Mouse (Mus musculus): ENCODE data around the gene Ctnnb1. TPM values are rescaled to one million over a fixed set of nuclear protein-coding genes. Genes with fewer than 3 reads are reported as not detected.
"Not testable (repeated sequence)": the region's sequence is repeated elsewhere in the genome, so short reads cannot be mapped to it uniquely, and the experiment has no call there.

Gene Ctnnb1
- polyA plus RNA-seq, 1 experiment from 2014 or later, result 483 TPM

DNA sequence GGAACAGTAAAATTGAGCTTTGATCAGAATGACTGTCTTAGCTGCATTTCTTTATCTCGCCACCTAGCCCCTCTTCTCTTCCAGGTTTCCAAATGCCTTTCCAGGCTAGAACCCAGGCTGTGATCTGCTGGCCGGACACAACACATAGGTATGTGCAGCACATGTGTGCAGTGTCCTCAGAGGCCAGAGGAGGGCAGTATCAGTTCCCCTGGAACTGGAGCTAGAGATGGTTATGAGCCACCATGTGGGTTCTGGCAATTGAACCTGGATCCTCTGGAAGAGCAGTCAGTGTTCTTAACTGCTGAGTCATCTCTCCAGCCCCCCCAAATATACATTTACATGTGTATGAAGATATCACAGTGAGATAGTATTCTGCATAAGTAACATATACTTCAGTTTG is 11.4 kb upstream of the Ctnnb1 start:
- H3K27me3 ChIP-seq (ENCODE audit: control insufficient read depth, insufficient read depth, low read depth, low read length), result not testable (repeated sequence)
- 95% methylated on average over 2 of the region's 2 CpGs for WGBS

DNA sequence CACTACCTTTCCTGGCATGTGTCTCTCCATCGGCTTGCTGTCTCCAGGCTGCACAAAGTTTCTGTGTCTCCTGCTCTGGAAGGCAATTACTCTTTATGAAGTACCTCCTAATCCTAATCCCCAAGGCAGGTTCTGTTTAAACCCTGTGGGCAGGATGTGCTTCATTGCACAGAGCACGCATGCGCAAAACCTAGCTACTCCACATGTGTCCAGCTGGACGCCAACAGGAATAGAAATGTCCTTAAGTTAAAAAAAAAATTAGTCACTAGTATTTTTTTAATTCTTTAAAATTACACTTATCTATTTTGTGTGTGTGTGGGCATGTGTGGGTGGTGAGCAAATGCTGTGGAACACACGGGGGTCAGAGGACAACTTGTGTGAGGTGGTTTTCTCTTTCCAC is 10.8 kb upstream of the Ctnnb1 start:
- Histone ChIP-seq H3K4me1 (ENCODE audit: control insufficient read depth, insufficient read depth, low read length) (no peaks in the 10 kb centered on the region), H3K27ac (ENCODE audit: low read length) (no peak overlapping the region), H3K9me3 (replicated peaks; ENCODE audit: control insufficient read depth, low read length, poor library complexity, severe bottlenecking) (no peaks in the 10 kb centered on the region), H3K9ac (ENCODE audit: low read depth, low read length) (no peak overlapping the region), H3K27me3 (ENCODE audit: control insufficient read depth, insufficient read depth, low read depth, low read length) (no peaks in the 10 kb centered on the region), H3K4me3 (ENCODE audit: low read depth, low read length) (no peak overlapping the region), H3K4me2 (ENCODE audit: low read length) (no peak overlapping the region), H3K36me3 (ENCODE audit: control insufficient read depth, insufficient read depth, low read length) (no peaks in the 10 kb centered on the region)
- WGBS, result 67% methylated on average over 5 of the region's 5 CpGs
- no peak for ATAC-seq

More for the DNA sequence above, 11.4 kb upstream of the Ctnnb1 start:
- not testable (repeated sequence) for H3K9me3 ChIP-seq (replicated peaks; ENCODE audit: control insufficient read depth, low read length, poor library complexity, severe bottlenecking); H3K36me3 ChIP-seq (ENCODE audit: control insufficient read depth, insufficient read depth, low read length); H3K4me2 ChIP-seq (ENCODE audit: low read length); H3K4me3 ChIP-seq (ENCODE audit: low read depth, low read length); H3K9ac ChIP-seq (ENCODE audit: low read depth, low read length); ATAC-seq; H3K4me1 ChIP-seq (ENCODE audit: control insufficient read depth, insufficient read depth, low read length); H3K27ac ChIP-seq (ENCODE audit: low read length)

DNA sequence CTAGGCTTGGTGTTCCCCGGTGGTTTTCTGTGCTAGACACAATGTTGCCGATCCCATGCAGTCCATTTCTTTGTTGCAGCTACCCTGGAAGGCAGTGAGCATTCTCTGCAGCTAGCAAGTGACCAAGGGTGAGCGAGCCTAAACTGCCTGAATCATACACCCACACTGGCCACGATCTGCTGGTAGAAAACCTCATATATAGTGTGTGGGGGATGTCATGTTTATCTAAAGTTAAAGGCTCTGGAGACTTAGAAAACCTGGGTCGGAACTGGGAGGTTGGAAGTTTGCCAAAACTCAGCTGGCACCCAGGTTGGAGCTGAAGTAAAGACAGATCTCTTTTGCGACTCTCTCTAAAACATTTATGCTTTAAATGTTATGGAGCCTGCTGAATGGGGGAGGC is 10.4 kb upstream of the Ctnnb1 start:
- H3K36me3 ChIP-seq (ENCODE audit: control insufficient read depth, insufficient read depth, low read length), result no peaks in the 10 kb centered on the region
- no peak overlapping the region for H3K27ac ChIP-seq (ENCODE audit: low read length)
- ATAC-seq, result no peak
- H3K4me1 ChIP-seq (ENCODE audit: control insufficient read depth, insufficient read depth, low read length), result no peaks in the 10 kb centered on the region
- H3K9me3 ChIP-seq (replicated peaks; ENCODE audit: control insufficient read depth, low read length, poor library complexity, severe bottlenecking), result no peaks in the 10 kb centered on the region
- 46% methylated on average over 6 of the region's 6 CpGs for WGBS
- no peak overlapping the region for H3K4me2 ChIP-seq (ENCODE audit: low read length)
- no peaks in the 10 kb centered on the region for H3K27me3 ChIP-seq (ENCODE audit: control insufficient read depth, insufficient read depth, low read depth, low read length)
- no peak overlapping the region for H3K4me3 ChIP-seq (ENCODE audit: low read depth, low read length)
- H3K9ac ChIP-seq (ENCODE audit: low read depth, low read length), result no peak overlapping the region

DNA sequence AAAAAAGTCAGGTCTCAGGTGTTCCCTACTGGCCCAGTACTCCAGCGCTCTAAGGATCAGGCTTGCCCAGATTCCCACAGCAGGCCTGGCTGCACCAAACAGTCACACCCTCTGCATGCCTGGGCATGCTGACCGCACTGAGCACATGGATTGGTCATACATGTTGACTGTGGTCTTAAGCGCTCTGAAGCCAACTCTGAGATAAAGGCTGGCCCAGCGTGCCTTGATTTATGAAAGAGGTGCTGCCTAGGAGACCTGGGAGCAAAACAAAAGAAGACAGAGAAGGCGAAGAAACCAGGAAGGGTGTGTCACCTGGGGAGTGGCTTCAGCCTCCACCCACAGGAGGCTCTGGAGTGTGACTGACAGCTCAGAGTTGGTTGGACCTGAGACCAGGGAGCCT is 9.9 kb upstream of the Ctnnb1 start:
- Histone ChIP-seq H3K9me3 (replicated peaks; ENCODE audit: control insufficient read depth, low read length, poor library complexity, severe bottlenecking) (no peaks in the 10 kb centered on the region), H3K27ac (ENCODE audit: low read length) (no peak overlapping the region), H3K4me3 (ENCODE audit: low read depth, low read length) (no peak overlapping the region), H3K9ac (ENCODE audit: low read depth, low read length) (no peak overlapping the region), H3K27me3 (ENCODE audit: control insufficient read depth, insufficient read depth, low read depth, low read length) (no peaks in the 10 kb centered on the region), H3K36me3 (ENCODE audit: control insufficient read depth, insufficient read depth, low read length) (no peaks in the 10 kb centered on the region), H3K4me1 (ENCODE audit: control insufficient read depth, insufficient read depth, low read length) (no peaks in the 10 kb centered on the region), H3K4me2 (ENCODE audit: low read length) (no peak overlapping the region)
- 70% methylated on average over 5 of the region's 5 CpGs for WGBS
- no peak for ATAC-seq

DNA sequence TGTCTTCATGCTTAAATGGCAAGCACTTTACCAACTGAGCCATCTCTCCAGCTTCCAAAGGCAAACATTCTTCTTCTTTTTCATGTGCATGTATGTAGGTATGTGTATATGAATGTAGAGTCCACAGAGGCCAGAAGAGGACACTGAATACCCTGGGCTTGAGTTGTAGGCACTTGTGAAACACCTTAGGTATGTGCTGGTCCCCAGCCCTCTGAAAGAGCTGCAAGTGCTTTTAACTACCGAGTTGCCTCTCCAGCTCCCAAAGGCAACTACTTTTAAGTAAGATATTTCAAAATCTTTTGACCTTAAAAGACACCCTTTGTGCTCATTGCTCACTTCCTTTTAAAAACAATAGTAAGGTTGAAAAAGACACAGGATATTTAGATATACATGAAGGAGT is 2.9 kb upstream of the Ctnnb1 start:
- Histone ChIP-seq H3K4me3 (ENCODE audit: low read depth, low read length) (no peak overlapping the region), H3K9me3 (replicated peaks; ENCODE audit: control insufficient read depth, low read length, poor library complexity, severe bottlenecking) (no peaks in the 10 kb centered on the region), H3K27me3 (ENCODE audit: control insufficient read depth, insufficient read depth, low read depth, low read length) (no peaks in the 10 kb centered on the region), H3K36me3 (ENCODE audit: control insufficient read depth, insufficient read depth, low read length) (no peaks in the 10 kb centered on the region), H3K4me1 (ENCODE audit: control insufficient read depth, insufficient read depth, low read length) (peaks cover 7% of the 10 kb centered on the region; the same call in 1 of the 2 replicates), H3K4me2 (ENCODE audit: low read length) (no peak overlapping the region), H3K27ac (ENCODE audit: low read length) (no peak overlapping the region), H3K9ac (ENCODE audit: low read depth, low read length) (no peak overlapping the region)
- WGBS, result 65% methylated on average over 1 of the region's 1 CpGs
- ATAC-seq, result no peak

DNA sequence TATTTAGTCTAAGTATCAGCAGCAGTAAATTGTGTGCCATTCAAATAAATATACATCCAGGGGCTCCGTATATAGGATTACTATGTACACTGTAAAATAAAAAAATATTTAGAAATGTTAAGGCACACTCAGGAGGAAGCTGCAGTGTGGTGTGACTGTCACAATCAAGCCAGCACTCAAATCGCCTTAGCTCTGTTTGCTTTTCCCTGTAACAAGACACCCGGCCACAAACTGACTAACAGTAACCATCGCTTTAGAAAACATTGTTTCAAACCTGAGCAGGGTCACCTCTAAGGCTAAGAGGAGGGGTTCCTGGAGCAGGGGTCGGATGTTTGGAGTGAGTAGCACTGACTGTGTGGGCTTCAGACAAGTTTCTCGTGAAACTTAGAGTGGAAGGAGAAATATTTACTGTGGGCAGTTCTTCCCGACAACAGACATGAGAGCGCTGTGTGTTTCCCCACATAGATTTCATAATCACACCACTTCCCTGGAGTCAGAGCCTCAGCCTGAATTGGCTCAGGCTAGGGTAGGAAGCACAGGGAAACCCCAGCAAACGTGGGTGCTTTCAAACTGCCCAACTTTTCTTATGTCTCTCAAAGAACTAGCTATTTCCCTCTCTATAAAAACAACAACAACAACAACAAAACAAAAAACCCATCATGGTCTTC is 1.9 kb upstream of the Ctnnb1 start:
- no peak overlapping the region for H3K9ac ChIP-seq (ENCODE audit: low read depth, low read length)
- no peaks in the 10 kb centered on the region for H3K27me3 ChIP-seq (ENCODE audit: control insufficient read depth, insufficient read depth, low read depth, low read length)
- no peak for ATAC-seq
- peaks cover 7% of the 10 kb centered on the region; the same call in 1 of the 2 replicates for H3K4me1 ChIP-seq (ENCODE audit: control insufficient read depth, insufficient read depth, low read length)
- peak overlapping the region; percentile 14; the same call in 1 of the 2 replicates for H3K4me2 ChIP-seq (ENCODE audit: low read length)
- no peaks in the 10 kb centered on the region for H3K36me3 ChIP-seq (ENCODE audit: control insufficient read depth, insufficient read depth, low read length)
- 30% methylated on average over 9 of the region's 9 CpGs for WGBS
- no peak overlapping the region for H3K27ac ChIP-seq (ENCODE audit: low read length)
- no peaks in the 10 kb centered on the region for H3K9me3 ChIP-seq (replicated peaks; ENCODE audit: control insufficient read depth, low read length, poor library complexity, severe bottlenecking)
- H3K4me3 ChIP-seq (ENCODE audit: low read depth, low read length), result no peak overlapping the region

DNA sequence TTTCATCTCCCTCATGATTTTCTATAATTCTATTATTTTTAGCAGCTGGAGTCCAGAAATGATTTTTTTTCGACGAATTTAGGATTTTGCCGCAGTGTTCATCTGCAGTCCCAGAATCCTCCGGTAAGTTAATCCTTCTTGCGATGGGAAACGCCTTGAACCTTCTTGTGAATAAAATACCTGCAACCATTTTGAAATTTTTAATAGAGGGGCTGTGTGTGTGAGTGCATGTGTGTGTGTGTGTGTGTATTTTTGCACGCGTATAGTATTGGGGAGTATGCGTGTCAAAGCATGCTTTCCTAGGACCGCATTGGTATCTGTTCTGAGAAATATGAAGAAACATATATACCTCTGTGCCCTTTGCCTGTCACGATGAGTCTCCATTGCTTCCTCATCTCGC is 1.0 kb downstream of the Ctnnb1 start:
- Histone ChIP-seq H3K4me2 (ENCODE audit: low read length) (peak overlapping the region; percentile 69), H3K36me3 (ENCODE audit: control insufficient read depth, insufficient read depth, low read length) (no peaks in the 10 kb centered on the region), H3K9me3 (replicated peaks; ENCODE audit: control insufficient read depth, low read length, poor library complexity, severe bottlenecking) (no peaks in the 10 kb centered on the region), H3K9ac (ENCODE audit: low read depth, low read length) (peak overlapping the region; percentile 62), H3K4me3 (ENCODE audit: low read depth, low read length) (peak overlapping the region; percentile 36), H3K27ac (ENCODE audit: low read length) (peak overlapping the region; percentile 89), H3K4me1 (ENCODE audit: control insufficient read depth, insufficient read depth, low read length) (peaks cover 19% of the 10 kb centered on the region), H3K27me3 (ENCODE audit: control insufficient read depth, insufficient read depth, low read depth, low read length) (no peaks in the 10 kb centered on the region)
- no peak for ATAC-seq
- WGBS, result 61% methylated on average over 12 of the region's 12 CpGs

DNA sequence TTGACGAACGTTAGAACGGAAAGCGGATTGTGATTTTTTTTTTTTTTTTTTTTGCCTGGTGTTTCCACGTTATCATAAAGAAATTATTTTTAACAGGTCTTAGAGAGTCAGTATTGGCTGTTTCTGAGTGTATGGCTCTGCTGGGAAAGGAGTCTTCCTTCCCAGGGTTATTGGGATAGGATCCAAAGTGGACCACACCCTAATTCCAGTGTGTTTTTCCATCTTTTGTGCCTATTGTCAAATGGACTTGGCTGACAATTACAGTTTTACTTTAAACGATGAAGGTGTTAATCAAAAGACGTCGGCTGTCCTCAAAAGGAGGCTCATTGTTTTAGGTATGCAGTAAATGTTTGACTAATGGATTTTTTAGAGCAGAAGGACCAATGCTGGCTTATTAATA is 1.8 kb downstream of the Ctnnb1 start:
- Histone ChIP-seq H3K27ac (ENCODE audit: low read length) (peak overlapping the region; percentile 89), H3K27me3 (ENCODE audit: control insufficient read depth, insufficient read depth, low read depth, low read length) (no peaks in the 10 kb centered on the region), H3K4me3 (ENCODE audit: low read depth, low read length) (peak overlapping the region; percentile 36), H3K36me3 (ENCODE audit: control insufficient read depth, insufficient read depth, low read length) (no peaks in the 10 kb centered on the region), H3K9me3 (replicated peaks; ENCODE audit: control insufficient read depth, low read length, poor library complexity, severe bottlenecking) (no peaks in the 10 kb centered on the region), H3K4me1 (ENCODE audit: control insufficient read depth, insufficient read depth, low read length) (peaks cover 27% of the 10 kb centered on the region), H3K4me2 (ENCODE audit: low read length) (peak overlapping the region; percentile 69), H3K9ac (ENCODE audit: low read depth, low read length) (peak overlapping the region; percentile 62; the same call in 1 of the 2 replicates)
- 42% methylated on average over 8 of the region's 8 CpGs for WGBS
- ATAC-seq, result no peak

DNA sequence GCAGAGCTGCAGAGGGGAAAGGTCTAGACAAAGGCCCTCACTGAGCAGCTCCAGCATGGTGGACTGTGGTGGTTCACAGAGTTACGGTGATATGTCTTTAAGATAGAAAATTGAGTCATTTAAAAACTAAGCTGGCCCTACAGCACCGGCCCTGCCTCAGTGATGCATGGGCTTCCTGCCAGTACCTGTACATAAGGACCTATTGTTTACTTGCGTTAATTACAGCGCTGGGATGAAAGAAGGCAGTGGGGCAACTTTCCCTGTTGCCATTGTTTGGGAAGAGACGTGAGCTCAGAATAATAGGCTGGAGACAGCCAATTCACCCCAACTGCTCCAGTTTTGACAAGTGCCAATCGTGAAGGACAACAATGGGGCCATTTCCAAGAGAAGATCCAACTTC is 3.4 kb downstream of the Ctnnb1 start:
- H3K4me1 ChIP-seq (ENCODE audit: control insufficient read depth, insufficient read depth, low read length), result peaks cover 38% of the 10 kb centered on the region
- H3K9me3 ChIP-seq (replicated peaks; ENCODE audit: control insufficient read depth, low read length, poor library complexity, severe bottlenecking), result no peaks in the 10 kb centered on the region
- H3K4me2 ChIP-seq (ENCODE audit: low read length), result peak overlapping the region; percentile 69
- H3K9ac ChIP-seq (ENCODE audit: low read depth, low read length), result peak overlapping the region; percentile 48
- no peaks in the 10 kb centered on the region for H3K36me3 ChIP-seq (ENCODE audit: control insufficient read depth, insufficient read depth, low read length)
- peak overlapping the region; percentile 72 for H3K27ac ChIP-seq (ENCODE audit: low read length)
- H3K27me3 ChIP-seq (ENCODE audit: control insufficient read depth, insufficient read depth, low read depth, low read length), result no peaks in the 10 kb centered on the region
- 24% methylated on average over 6 of the region's 6 CpGs for WGBS
- ATAC-seq, result no peak; the same call in 1 of the 2 replicates
- H3K4me3 ChIP-seq (ENCODE audit: low read depth, low read length), result peak overlapping the region; percentile 88

Measured in midbrain, embryonic 16.5 days (tissue).